In genomic region chr1:172016660-172017516, GRCm38 (mm10) we compare ENCODE assay signal across 12 mouse cellular contexts. TPM values are rescaled to one million over a fixed set of nuclear protein-coding genes. Genes with fewer than 3 reads are reported as not detected.
DNase-seq lines count a peak whose midpoint lies in the region; ATAC-seq lines count a peak whose summit lies in the region.
"Had no signal": no experiment of that assay in that cellular context is flagged by ENCODE, and none has a peak within 500 bp of the region (broad histone marks: within the 10 kb centered on the region; RNA-seq: fewer than 3 reads in every experiment).

No protein-coding gene starts in this region.

- H3K4me3 ChIP-seq in kidney, embryonic 16.5 days (ENCODE audit: low read length): no peak overlapping the region
- no peak overlapping the region for H3K4me3 ChIP-seq in embryonic facial prominence, embryonic 15.5 days (replicated peaks)
- no peak overlapping the region for H3K4me3 ChIP-seq in limb, embryonic 11.5 days (ENCODE audit: low read depth, low read length)
- H3K4me3 ChIP-seq in neural tube, embryonic 15.5 days (replicated peaks): no peak overlapping the region

- peaks cover 53% of the 10 kb centered on the region for H3K4me1 ChIP-seq in kidney, embryonic 16.5 days (ENCODE audit: insufficient read depth, low read length)
- peaks cover 74% of the 10 kb centered on the region for H3K4me1 ChIP-seq in embryonic facial prominence, embryonic 15.5 days
- peaks cover 23% of the 10 kb centered on the region for H3K4me1 ChIP-seq in limb, embryonic 11.5 days (ENCODE audit: control insufficient read depth, insufficient read depth, low read length)
- peaks cover 92% of the 10 kb centered on the region for H3K4me1 ChIP-seq in neural tube, embryonic 15.5 days

- peak; percentile 43 for ATAC-seq in kidney, embryonic 16.5 days (ENCODE audit: low FRiP score, low TSS enrichment)
- ATAC-seq in embryonic facial prominence, embryonic 15.5 days (ENCODE audit: insufficient number of reproducible peaks, low FRiP score, low TSS enrichment, low read depth): no peak
- ATAC-seq in limb, embryonic 11.5 days (ENCODE audit: insufficient number of reproducible peaks, low FRiP score, low TSS enrichment, low read depth): peak; percentile 70
- ATAC-seq in neural tube, embryonic 15.5 days (ENCODE audit: low FRiP score): peak; percentile 62; the same call in 1 of the 2 replicates

- H3K9me3 ChIP-seq in kidney, embryonic 16.5 days (ENCODE audit: low read length): no peaks in the 10 kb centered on the region
- H3K9me3 ChIP-seq in embryonic facial prominence, embryonic 15.5 days (replicated peaks): no peaks in the 10 kb centered on the region
- H3K9me3 ChIP-seq in limb, embryonic 11.5 days (ENCODE audit: control insufficient read depth, low read length): no peaks in the 10 kb centered on the region
- H3K9me3 ChIP-seq in neural tube, embryonic 15.5 days (replicated peaks): no peaks in the 10 kb centered on the region

- DNase-seq in kidney, adult 8-10 months: no peak
- peak; percentile 67 for DNase-seq in limb, embryonic 11.5 days (ENCODE audit: low spot score)
- no peak for DNase-seq in adrenal gland, postnatal 25 days
- no peak for DNase-seq in urinary bladder, adult 18-20 months (ENCODE audit: low spot score in 2 of 2)
- DNase-seq in lung, postnatal 25 days (ENCODE audit: low spot score): no peak
- DNase-seq: layer of hippocampus, postnatal 36 days had no signal

- peak overlapping the region; percentile 29; the same call in 1 of the 2 replicates for H3K9ac ChIP-seq in kidney, embryonic 16.5 days (replicated peaks; ENCODE audit: low read length)
- no peak overlapping the region for H3K9ac ChIP-seq in embryonic facial prominence, embryonic 15.5 days
- H3K9ac ChIP-seq in limb, embryonic 11.5 days (ENCODE audit: low read length): no peak overlapping the region
- H3K9ac ChIP-seq in neural tube, embryonic 15.5 days (replicated peaks): peak overlapping the region; percentile 3; the same call in 1 of the 2 replicates

- 0 out of 2 replicates have a peak, but pooled peaks cover 9% of the 10 kb centered on the region for H3K36me3 ChIP-seq in kidney, embryonic 16.5 days (ENCODE audit: insufficient read depth, low read length)
- H3K36me3 ChIP-seq in embryonic facial prominence, embryonic 15.5 days: no peaks in the 10 kb centered on the region
- H3K36me3 ChIP-seq in limb, embryonic 11.5 days (ENCODE audit: control insufficient read depth, insufficient read depth, low read length): peaks cover 7% of the 10 kb centered on the region; the same call in 1 of the 2 replicates
- peaks cover under 1% of the 10 kb centered on the region for H3K36me3 ChIP-seq in neural tube, embryonic 15.5 days

- no peaks in the 10 kb centered on the region for H3K27me3 ChIP-seq in kidney, embryonic 16.5 days (ENCODE audit: insufficient read depth, low read length)
- H3K27me3 ChIP-seq in embryonic facial prominence, embryonic 15.5 days: no peaks in the 10 kb centered on the region
- no peaks in the 10 kb centered on the region for H3K27me3 ChIP-seq in limb, embryonic 11.5 days (ENCODE audit: control insufficient read depth, insufficient read depth, low read length)
- no peaks in the 10 kb centered on the region for H3K27me3 ChIP-seq in neural tube, embryonic 15.5 days (replicated peaks)
- H3K27me3 ChIP-seq: CH12.LX had no signal

- WGBS in kidney, embryonic 16.5 days: 32% methylated on average over 6 of the region's 6 CpGs
- 29% methylated on average over 6 of the region's 6 CpGs for WGBS in embryonic facial prominence, embryonic 15.5 days
- WGBS in limb, embryonic 11.5 days: 46% methylated on average over 6 of the region's 6 CpGs
- 10% methylated on average over 6 of the region's 6 CpGs for WGBS in neural tube, embryonic 15.5 days

- H3K4me2 ChIP-seq in kidney, embryonic 16.5 days (replicated peaks; ENCODE audit: low read depth, low read length): peak overlapping the region; percentile 10; the same call in 1 of the 2 replicates
- no peak overlapping the region for H3K4me2 ChIP-seq in embryonic facial prominence, embryonic 15.5 days (replicated peaks)
- peak overlapping the region; percentile 22; the same call in 1 of the 2 replicates for H3K4me2 ChIP-seq in limb, embryonic 11.5 days (ENCODE audit: low read depth, severe bottlenecking)
- H3K4me2 ChIP-seq in neural tube, embryonic 15.5 days: peak overlapping the region; percentile 42

- peak overlapping the region; percentile 56 for H3K27ac ChIP-seq in kidney, embryonic 16.5 days (ENCODE audit: low read length)
- peak overlapping the region; percentile 68 for H3K27ac ChIP-seq in embryonic facial prominence, embryonic 15.5 days (replicated peaks)
- no peak overlapping the region; the same call in 1 of the 2 replicates for H3K27ac ChIP-seq in limb, embryonic 11.5 days (replicated peaks; ENCODE audit: low read depth, low read length)
- peak overlapping the region; percentile 82 for H3K27ac ChIP-seq in neural tube, embryonic 15.5 days (replicated peaks)

RNA-seq across cellular contexts. Expression of gene Vangl2, which starts 11.4 kb away (rescaled TPM):
- polyA plus RNA-seq in kidney, embryonic 16.5 days (2015; fragmentation: Nextera tagmentation; extraction: Ambion mirVana): 14.6 and 19.0 TPM in 2 replicates
- polyA plus RNA-seq in embryonic facial prominence, embryonic 15.5 days (2015; fragmentation: Nextera tagmentation; extraction: Ambion mirVana): 20.1 and 22.7 TPM in 2 replicates
- 23.3 and 26.3 TPM in 2 replicates for polyA plus RNA-seq in limb, embryonic 11.5 days (2014; fragmentation: Nextera tagmentation; extraction: Ambion mirVana)
- 37.3 and 40.1 TPM in 2 replicates for polyA plus RNA-seq in neural tube, embryonic 15.5 days (2015; fragmentation: Nextera tagmentation; extraction: Ambion mirVana)
- total RNA-seq in adrenal gland, postnatal 25 days (2021): 2.8 and 7.4 TPM in 2 replicates

RNA-seq across cellular contexts. Expression of gene Nhlh1, which starts 40.5 kb away (rescaled TPM):
- not detected in 2 replicates for polyA plus RNA-seq in kidney, embryonic 16.5 days (2015; fragmentation: Nextera tagmentation; extraction: Ambion mirVana)
- 2.1 and 2.7 TPM in 2 replicates for polyA plus RNA-seq in embryonic facial prominence, embryonic 15.5 days (2015; fragmentation: Nextera tagmentation; extraction: Ambion mirVana)
- polyA plus RNA-seq in limb, embryonic 11.5 days (2014; fragmentation: Nextera tagmentation; extraction: Ambion mirVana): not detected in 2 replicates
- polyA plus RNA-seq in neural tube, embryonic 15.5 days (2015; fragmentation: Nextera tagmentation; extraction: Ambion mirVana): 2.2 and 2.6 TPM in 2 replicates
- not detected in 2 replicates for total RNA-seq in adrenal gland, postnatal 25 days (2021)
- total RNA-seq: CH12.LX; common myeloid progenitor, adult 5-6 weeks had no signal
- polyA plus RNA-seq: heart, postnatal 0 days had no signal

Comparison
In these comparisons a context has a peak if more than half of its experiments do, and no peak if none do; other contexts are left out.
1. H3K9ac ChIP-seq: peak in kidney, embryonic 16.5 days (single experiment) and neural tube, embryonic 15.5 days (single experiment); none in embryonic facial prominence, embryonic 15.5 days (single experiment) and limb, embryonic 11.5 days (single experiment).